ENCODE assay signal across 23 mouse cellular contexts in the genomic region with DNA sequence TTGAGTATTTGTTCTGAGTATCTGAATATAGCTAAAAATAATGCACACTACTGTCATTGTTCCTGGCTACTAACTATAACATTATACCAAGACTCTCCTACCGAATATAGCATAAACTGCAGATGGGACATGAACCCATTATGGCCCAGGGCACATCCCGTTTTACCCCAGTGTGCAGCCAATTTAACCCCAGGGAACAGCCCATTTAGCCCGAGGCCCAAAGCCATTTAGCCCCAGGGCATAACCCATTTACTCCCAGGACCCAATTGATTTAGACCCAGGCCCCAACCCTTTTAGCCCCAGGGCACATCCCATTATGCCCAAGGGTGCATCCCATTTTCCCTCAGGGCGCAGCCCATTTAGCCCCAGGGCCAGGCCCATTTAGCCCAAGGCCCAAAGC. TPM values are rescaled to one million over a fixed set of nuclear protein-coding genes. Genes with fewer than 3 reads are reported as not detected.
DNase-seq lines count a peak whose midpoint lies in the region; ATAC-seq and TF ChIP-seq lines count a peak whose summit lies in the region.
"Not testable (repeated sequence)": the region's sequence is repeated elsewhere in the genome, so short reads cannot be mapped to it uniquely, and the experiment has no call there.
"Had no signal": no experiment of that assay in that cellular context is flagged by ENCODE, and none has a peak within 500 bp of the region (broad histone marks: within the 10 kb centered on the region; RNA-seq: fewer than 3 reads in every experiment).

No protein-coding gene starts in this region.

- H3K9ac ChIP-seq in embryonic facial prominence, embryonic 13.5 days; hindbrain, embryonic 11.5 days (ENCODE audit: low read depth, low read length); limb, embryonic 11.5 days (ENCODE audit: low read length); midbrain, embryonic 12.5 days (replicated peaks); midbrain, postnatal 0 days (replicated peaks; ENCODE audit: low read length, poor library complexity, severe bottlenecking): not testable (repeated sequence)

- peaks cover 40% of the 10 kb centered on the region for H3K9me3 ChIP-seq in embryonic facial prominence, embryonic 13.5 days
- not testable (repeated sequence) for H3K9me3 ChIP-seq in hindbrain, embryonic 11.5 days (ENCODE audit: control insufficient read depth, low read length)
- peaks cover 27% of the 10 kb centered on the region for H3K9me3 ChIP-seq in limb, embryonic 11.5 days (ENCODE audit: control insufficient read depth, low read length)
- peaks cover 40% of the 10 kb centered on the region for H3K9me3 ChIP-seq in midbrain, embryonic 12.5 days
- H3K9me3 ChIP-seq in midbrain, postnatal 0 days (ENCODE audit: low read length) = peaks cover 20% of the 10 kb centered on the region; the same call in 1 of the 2 replicates

- ATAC-seq in embryonic facial prominence, embryonic 13.5 days (ENCODE audit: insufficient number of reproducible peaks, insufficient read depth, low FRiP score, low TSS enrichment, low read depth) = 0 out of 2 replicates have a peak, but pooled peaks have one; percentile 37
- ATAC-seq in hindbrain, embryonic 11.5 days (ENCODE audit: low FRiP score) = 0 out of 2 replicates have a peak, but pooled peaks have one; percentile 47
- ATAC-seq in limb, embryonic 11.5 days (ENCODE audit: insufficient number of reproducible peaks, low FRiP score, low TSS enrichment, low read depth) = not testable (repeated sequence)
- ATAC-seq in midbrain, embryonic 12.5 days (ENCODE audit: low FRiP score, low read depth) = peak; percentile 47; the same call in 1 of the 2 replicates
- ATAC-seq in midbrain, postnatal 0 days (ENCODE audit: low FRiP score) = peak; percentile 47; the same call in 1 of the 2 replicates

- H3K27me3 ChIP-seq in embryonic facial prominence, embryonic 13.5 days; hindbrain, embryonic 11.5 days (ENCODE audit: control insufficient read depth, insufficient read depth, low read length); limb, embryonic 11.5 days (ENCODE audit: control insufficient read depth, insufficient read depth, low read length); midbrain, embryonic 12.5 days; midbrain, postnatal 0 days (ENCODE audit: insufficient read depth, low read length): not testable (repeated sequence)

- not testable (repeated sequence) for H3K27ac ChIP-seq in embryonic facial prominence, embryonic 13.5 days; hindbrain, embryonic 11.5 days (ENCODE audit: low read depth, low read length); limb, embryonic 11.5 days (replicated peaks; ENCODE audit: low read depth, low read length); midbrain, embryonic 12.5 days (replicated peaks); midbrain, postnatal 0 days (ENCODE audit: low read depth, low read length)

- not testable (repeated sequence) for H3K4me1 ChIP-seq in embryonic facial prominence, embryonic 13.5 days; hindbrain, embryonic 11.5 days (replicated peaks; ENCODE audit: control insufficient read depth, insufficient read depth, low read length); limb, embryonic 11.5 days (ENCODE audit: control insufficient read depth, insufficient read depth, low read length); midbrain, embryonic 12.5 days; midbrain, postnatal 0 days (ENCODE audit: insufficient read depth, low read length)

- TF ChIP-seq CTCF in midbrain, postnatal 0 days (IDR thresholded peaks at IDR 0.05) = not testable (repeated sequence)

- 78% methylated on average over 4 of the region's 4 CpGs for WGBS in embryonic facial prominence, embryonic 13.5 days
- WGBS in hindbrain, embryonic 11.5 days = 80% methylated on average over 4 of the region's 4 CpGs
- WGBS in limb, embryonic 11.5 days = 78% methylated on average over 4 of the region's 4 CpGs
- 70% methylated on average over 4 of the region's 4 CpGs for WGBS in midbrain, embryonic 12.5 days
- WGBS in midbrain, postnatal 0 days = 78% methylated on average over 4 of the region's 4 CpGs

- not testable (repeated sequence) for H3K4me3 ChIP-seq in embryonic facial prominence, embryonic 13.5 days; hindbrain, embryonic 11.5 days (ENCODE audit: low read depth, low read length); limb, embryonic 11.5 days (ENCODE audit: low read depth, low read length); midbrain, embryonic 12.5 days; midbrain, postnatal 0 days (ENCODE audit: low read depth, low read length)

- DNase-seq in ZHBTc4 (ENCODE audit: low read depth, low spot score) = peak; percentile 44
- DNase-seq in heart, adult 11 months = peak; percentile 83
- DNase-seq in hindbrain, embryonic 11.5 days (ENCODE audit: low spot score); midbrain, postnatal 0 days (ENCODE audit: low spot score): not testable (repeated sequence)
- DNase-seq in limb, embryonic 11.5 days (ENCODE audit: low spot score) = peak; percentile 20

- not testable (repeated sequence) for H3K4me2 ChIP-seq in embryonic facial prominence, embryonic 13.5 days; hindbrain, embryonic 11.5 days (replicated peaks; ENCODE audit: low read depth, low read length); limb, embryonic 11.5 days (ENCODE audit: low read depth, severe bottlenecking); midbrain, embryonic 12.5 days (replicated peaks); midbrain, postnatal 0 days (ENCODE audit: low read depth, low read length, poor library complexity, severe bottlenecking)

- not testable (repeated sequence) for H3K36me3 ChIP-seq in embryonic facial prominence, embryonic 13.5 days; hindbrain, embryonic 11.5 days (ENCODE audit: control insufficient read depth, insufficient read depth, low read length); limb, embryonic 11.5 days (ENCODE audit: control insufficient read depth, insufficient read depth, low read length); midbrain, embryonic 12.5 days; midbrain, postnatal 0 days (ENCODE audit: insufficient read depth, low read length)

RNA-seq across cellular contexts. Expression of gene Vmn1r2, which starts 7.5 kb away (rescaled TPM):
- polyA plus RNA-seq in embryonic facial prominence, embryonic 13.5 days (2015; fragmentation: Nextera tagmentation; extraction: Ambion mirVana) = not detected in 2 replicates
- not detected in 2 replicates for polyA plus RNA-seq in hindbrain, embryonic 11.5 days (2014; fragmentation: Nextera tagmentation; extraction: Ambion mirVana)
- polyA plus RNA-seq in limb, embryonic 11.5 days (2014; fragmentation: Nextera tagmentation; extraction: Ambion mirVana) = not detected in 2 replicates
- not detected in 2 replicates for polyA plus RNA-seq in midbrain, embryonic 12.5 days (2016; fragmentation: Nextera tagmentation; extraction: Ambion mirVana)
- not detected in 2 replicates for total RNA-seq in midbrain, postnatal 0 days (2014; rRNA removed)
- not detected in 2 replicates for polyA plus RNA-seq in midbrain, postnatal 0 days (2015; fragmentation: Nextera tagmentation; extraction: Ambion mirVana)
- total RNA-seq: adrenal gland, adult 2 months; adrenal gland, postnatal 10 days; adrenal gland, postnatal 4 days; CH12.LX; common myeloid progenitor, adult 5-6 weeks; forebrain, postnatal 0 days had no signal
- polyA plus RNA-seq: brain, embryonic 14.5 days; CD4-positive, CD25-positive, alpha-beta regulatory T cell, adult 4 months; embryonic facial prominence, embryonic 12.5 days; embryonic facial prominence, embryonic 15.5 days; erythroblast, embryonic 14.5 days; forebrain, embryonic 10.5 days; forebrain, embryonic 13.5 days; forebrain, embryonic 15.5 days; forebrain, postnatal 0 days; G1E; Patski had no signal

RNA-seq across cellular contexts. Expression of gene Vmn1r3, which starts 10.6 kb away (rescaled TPM):
- polyA plus RNA-seq in embryonic facial prominence, embryonic 13.5 days (2015; fragmentation: Nextera tagmentation; extraction: Ambion mirVana) = not detected in 2 replicates
- polyA plus RNA-seq in hindbrain, embryonic 11.5 days (2014; fragmentation: Nextera tagmentation; extraction: Ambion mirVana) = not detected in 2 replicates
- not detected in 2 replicates for polyA plus RNA-seq in limb, embryonic 11.5 days (2014; fragmentation: Nextera tagmentation; extraction: Ambion mirVana)
- polyA plus RNA-seq in midbrain, embryonic 12.5 days (2016; fragmentation: Nextera tagmentation; extraction: Ambion mirVana) = not detected in 2 replicates
- not detected in 2 replicates for total RNA-seq in midbrain, postnatal 0 days (2014; rRNA removed)
- polyA plus RNA-seq in midbrain, postnatal 0 days (2015; fragmentation: Nextera tagmentation; extraction: Ambion mirVana) = not detected in 2 replicates
- total RNA-seq: CH12.LX; common myeloid progenitor, adult 5-6 weeks; forebrain, postnatal 0 days; G1E had no signal
- polyA plus RNA-seq: brain, embryonic 14.5 days; CD4-positive, CD25-positive, alpha-beta regulatory T cell, adult 4 months; embryonic facial prominence, embryonic 12.5 days; embryonic facial prominence, embryonic 15.5 days; erythroblast, embryonic 14.5 days; forebrain, embryonic 10.5 days; forebrain, embryonic 13.5 days; forebrain, embryonic 15.5 days; forebrain, postnatal 0 days; G1E; Patski had no signal
